Mouse (Mus musculus): ENCODE results near the gene Cbx7. TPM values are rescaled to one million over a fixed set of nuclear protein-coding genes. Genes with fewer than 3 reads are reported as not detected.
"Not testable (repeated sequence)": the region's sequence is repeated elsewhere in the genome, so short reads cannot be mapped to it uniquely, and the experiment has no call there.

Cbx7 gene
- polyA plus RNA-seq, 1 experiment from 2014 or later, result 1.3 TPM

DNA sequence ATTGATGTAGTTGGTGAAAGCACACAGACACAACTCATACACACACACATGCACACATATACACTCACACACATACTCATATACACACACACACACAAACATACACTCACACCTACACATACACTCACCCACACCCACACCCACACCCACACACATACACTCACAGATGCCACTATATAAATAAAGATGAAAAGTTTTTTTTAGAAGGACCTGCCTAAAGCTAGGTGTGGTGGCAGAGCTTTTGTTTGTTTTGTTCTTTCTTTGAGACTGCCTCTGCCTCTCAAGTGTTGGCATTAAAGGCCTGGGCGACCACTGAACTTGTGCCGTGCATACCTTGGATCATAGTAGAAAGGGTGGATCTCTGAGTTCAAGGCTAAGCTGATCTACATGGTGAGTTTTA is 69.5 kb downstream of the Cbx7 start:
- DNase-seq (ENCODE audit: low spot score) (no peak), ATAC-seq (replicated peaks; ENCODE audit: insufficient number of reproducible peaks, low FRiP score, low TSS enrichment, low read depth) (no peak)
- WGBS, result 91% methylated on average over 2 of the region's 2 CpGs
- no peak overlapping the region for H3K27ac ChIP-seq (replicated peaks; ENCODE audit: low read depth, low read length)
- no peaks in the 10 kb centered on the region for H3K9me3 ChIP-seq (replicated peaks; ENCODE audit: control insufficient read depth, low read length)
- no peaks in the 10 kb centered on the region for H3K4me1 ChIP-seq (ENCODE audit: control insufficient read depth, insufficient read depth, low read length)
- H3K27me3 ChIP-seq (ENCODE audit: control insufficient read depth, insufficient read depth, low read length), result no peaks in the 10 kb centered on the region
- H3K36me3 ChIP-seq (replicated peaks; ENCODE audit: control insufficient read depth, insufficient read depth, low read depth, low read length), result no peaks in the 10 kb centered on the region
- H3K4me3 ChIP-seq (ENCODE audit: low read depth, low read length), result no peak overlapping the region
- H3K4me2 ChIP-seq (ENCODE audit: low read depth, low read length), result no peak overlapping the region
- no peak overlapping the region for H3K9ac ChIP-seq (replicated peaks; ENCODE audit: low read length)

DNA sequence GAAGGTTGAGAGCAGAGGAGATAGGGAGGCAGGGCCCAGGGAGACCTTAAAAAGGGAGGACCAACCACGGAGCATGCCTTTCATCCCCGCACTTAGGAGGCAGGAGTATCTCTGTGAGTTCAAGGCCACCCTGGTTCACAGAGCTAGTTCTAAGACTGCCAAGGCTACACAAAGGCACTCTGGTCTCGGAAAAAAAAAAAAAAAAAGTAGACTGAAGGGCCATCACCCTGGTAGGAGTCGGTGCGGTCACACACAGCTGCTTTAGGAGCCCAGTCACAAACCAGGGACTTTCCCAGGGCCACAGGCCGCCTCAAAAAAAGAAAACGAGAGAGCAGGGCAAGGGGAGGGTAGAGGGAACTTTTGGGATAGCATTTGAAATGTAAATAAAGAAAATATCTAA is 70.2 kb downstream of the Cbx7 start:
- Histone ChIP-seq H3K4me2 (ENCODE audit: low read depth, low read length) (no peak overlapping the region), H3K27me3 (ENCODE audit: control insufficient read depth, insufficient read depth, low read length) (no peaks in the 10 kb centered on the region), H3K9me3 (replicated peaks; ENCODE audit: control insufficient read depth, low read length) (no peaks in the 10 kb centered on the region), H3K4me1 (ENCODE audit: control insufficient read depth, insufficient read depth, low read length) (no peaks in the 10 kb centered on the region), H3K27ac (replicated peaks; ENCODE audit: low read depth, low read length) (no peak overlapping the region), H3K36me3 (replicated peaks; ENCODE audit: control insufficient read depth, insufficient read depth, low read depth, low read length) (no peaks in the 10 kb centered on the region), H3K4me3 (ENCODE audit: low read depth, low read length) (no peak overlapping the region), H3K9ac (replicated peaks; ENCODE audit: low read length) (no peak overlapping the region)
- DNase-seq (ENCODE audit: low spot score) (no peak), ATAC-seq (replicated peaks; ENCODE audit: insufficient number of reproducible peaks, low FRiP score, low TSS enrichment, low read depth) (no peak)
- 71% methylated on average over 7 of the region's 7 CpGs for WGBS

DNA sequence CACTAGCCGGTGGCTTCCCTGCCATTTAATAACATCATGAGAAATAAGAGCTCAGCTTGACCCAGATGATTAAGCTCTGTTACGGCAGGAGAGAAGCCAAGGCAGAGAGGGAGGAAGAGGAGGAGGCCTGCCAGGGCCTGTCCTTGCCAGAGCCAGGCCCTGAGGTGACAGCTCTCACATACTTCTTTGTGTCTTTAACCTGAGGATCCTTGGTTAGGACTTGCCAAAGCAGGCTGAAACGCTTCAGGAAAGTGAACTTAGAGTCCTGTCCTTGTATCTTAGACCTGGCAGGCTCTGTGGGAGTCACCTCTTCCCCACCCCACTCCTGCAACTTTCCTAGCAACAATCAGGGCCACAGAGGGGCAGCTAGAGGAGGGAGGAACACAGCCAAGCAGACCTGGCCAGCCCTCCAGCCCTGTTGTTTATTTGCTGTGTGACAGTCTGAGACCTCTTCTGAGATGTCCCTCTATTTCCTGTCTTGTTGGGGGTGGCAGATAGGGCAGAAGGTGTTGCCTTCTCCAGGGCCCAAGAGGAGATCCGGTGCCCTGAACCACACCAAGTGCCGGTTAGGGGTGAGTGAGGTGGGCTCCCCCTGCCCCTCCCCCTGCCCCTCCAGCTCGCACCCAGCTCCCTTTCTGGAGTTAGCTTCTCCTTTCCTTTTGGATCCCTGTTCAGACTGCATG is 71.0 kb downstream of the Cbx7 start:
- ATAC-seq (replicated peaks; ENCODE audit: insufficient number of reproducible peaks, low FRiP score, low TSS enrichment, low read depth) (no peak), DNase-seq (ENCODE audit: low spot score) (no peak)
- Histone ChIP-seq H3K36me3 (replicated peaks; ENCODE audit: control insufficient read depth, insufficient read depth, low read depth, low read length) (no peaks in the 10 kb centered on the region), H3K4me1 (ENCODE audit: control insufficient read depth, insufficient read depth, low read length) (no peaks in the 10 kb centered on the region), H3K27ac (replicated peaks; ENCODE audit: low read depth, low read length) (no peak overlapping the region), H3K9me3 (replicated peaks; ENCODE audit: control insufficient read depth, low read length) (no peaks in the 10 kb centered on the region), H3K27me3 (ENCODE audit: control insufficient read depth, insufficient read depth, low read length) (no peaks in the 10 kb centered on the region), H3K4me3 (ENCODE audit: low read depth, low read length) (no peak overlapping the region), H3K9ac (replicated peaks; ENCODE audit: low read length) (no peak overlapping the region), H3K4me2 (ENCODE audit: low read depth, low read length) (no peak overlapping the region)
- 82% methylated on average over 6 of the region's 6 CpGs for WGBS

DNA sequence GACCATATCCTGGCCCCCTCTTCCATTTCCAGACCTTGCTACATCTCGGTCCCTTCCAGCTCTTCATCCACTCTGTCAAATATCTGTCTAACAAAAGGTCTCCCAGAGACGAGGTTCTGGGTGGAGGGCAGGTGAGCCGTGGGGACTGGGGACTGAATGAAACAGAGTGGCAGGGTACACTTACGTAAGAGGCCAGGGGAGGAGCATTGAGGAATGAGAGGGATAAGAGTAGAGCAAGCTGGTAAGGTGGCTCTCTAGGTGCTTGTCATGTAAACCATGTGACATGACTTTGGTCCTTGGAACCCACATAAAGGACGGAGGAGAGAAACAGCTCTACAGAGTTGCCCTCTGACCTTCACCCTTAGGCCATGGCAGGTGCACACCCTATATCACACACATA is 71.9 kb downstream of the Cbx7 start:
- no peak for DNase-seq (ENCODE audit: low spot score)
- H3K27me3 ChIP-seq (ENCODE audit: control insufficient read depth, insufficient read depth, low read length), result no peaks in the 10 kb centered on the region
- no peak overlapping the region for H3K9ac ChIP-seq (replicated peaks; ENCODE audit: low read length)
- no peak overlapping the region for H3K4me2 ChIP-seq (ENCODE audit: low read depth, low read length)
- no peak overlapping the region for H3K27ac ChIP-seq (replicated peaks; ENCODE audit: low read depth, low read length)
- no peak for ATAC-seq (replicated peaks; ENCODE audit: insufficient number of reproducible peaks, low FRiP score, low TSS enrichment, low read depth)
- WGBS, result 89% methylated on average over 5 of the region's 5 CpGs
- no peaks in the 10 kb centered on the region for H3K36me3 ChIP-seq (replicated peaks; ENCODE audit: control insufficient read depth, insufficient read depth, low read depth, low read length)
- no peak overlapping the region for H3K4me3 ChIP-seq (ENCODE audit: low read depth, low read length)
- no peaks in the 10 kb centered on the region for H3K9me3 ChIP-seq (replicated peaks; ENCODE audit: control insufficient read depth, low read length)
- no peaks in the 10 kb centered on the region for H3K4me1 ChIP-seq (ENCODE audit: control insufficient read depth, insufficient read depth, low read length)

DNA sequence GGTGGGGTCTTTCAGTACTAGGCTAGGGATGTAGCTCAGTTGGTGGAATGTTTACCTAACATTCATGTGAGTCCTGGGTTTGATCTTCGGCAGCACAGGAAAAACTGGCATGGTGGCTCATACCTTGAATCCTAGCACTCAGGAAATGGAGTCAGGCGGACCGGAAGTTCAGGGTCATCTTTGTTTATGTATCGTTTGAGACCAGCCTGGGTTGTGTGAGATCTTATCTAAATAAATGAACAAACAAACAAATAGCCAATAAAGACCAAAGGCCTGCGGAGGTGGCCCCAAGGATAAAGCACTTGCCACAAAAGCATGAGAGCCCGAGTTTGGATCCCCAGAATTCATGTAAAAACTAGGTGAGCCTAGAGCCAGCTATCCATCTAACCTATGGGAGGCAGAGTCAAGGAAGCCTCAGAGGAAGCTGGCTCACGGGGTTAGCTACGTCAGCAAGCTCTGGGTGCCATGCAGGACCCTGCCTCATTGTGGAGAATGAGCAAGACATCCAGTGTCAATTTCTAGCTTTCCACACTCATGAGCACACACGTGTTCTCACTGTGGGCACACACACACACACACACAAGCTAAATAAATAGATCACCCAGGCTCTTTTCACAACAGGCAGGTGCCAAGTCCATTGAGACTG is 74.7 kb downstream of the Cbx7 start:
- Histone ChIP-seq H3K36me3 (replicated peaks; ENCODE audit: control insufficient read depth, insufficient read depth, low read depth, low read length) (no peaks in the 10 kb centered on the region), H3K4me1 (ENCODE audit: control insufficient read depth, insufficient read depth, low read length) (no peaks in the 10 kb centered on the region), H3K9me3 (replicated peaks; ENCODE audit: control insufficient read depth, low read length) (no peaks in the 10 kb centered on the region), H3K27me3 (ENCODE audit: control insufficient read depth, insufficient read depth, low read length) (peaks cover 3% of the 10 kb centered on the region; the same call in 1 of the 2 replicates), H3K4me2 (ENCODE audit: low read depth, low read length) (no peak overlapping the region), H3K27ac (replicated peaks; ENCODE audit: low read depth, low read length) (no peak overlapping the region), H3K9ac (replicated peaks; ENCODE audit: low read length) (no peak overlapping the region), H3K4me3 (ENCODE audit: low read depth, low read length) (no peak overlapping the region)
- ATAC-seq (replicated peaks; ENCODE audit: insufficient number of reproducible peaks, low FRiP score, low TSS enrichment, low read depth) (no peak), DNase-seq (ENCODE audit: low spot score) (no peak)
- 74% methylated on average over 9 of the region's 9 CpGs for WGBS

DNA sequence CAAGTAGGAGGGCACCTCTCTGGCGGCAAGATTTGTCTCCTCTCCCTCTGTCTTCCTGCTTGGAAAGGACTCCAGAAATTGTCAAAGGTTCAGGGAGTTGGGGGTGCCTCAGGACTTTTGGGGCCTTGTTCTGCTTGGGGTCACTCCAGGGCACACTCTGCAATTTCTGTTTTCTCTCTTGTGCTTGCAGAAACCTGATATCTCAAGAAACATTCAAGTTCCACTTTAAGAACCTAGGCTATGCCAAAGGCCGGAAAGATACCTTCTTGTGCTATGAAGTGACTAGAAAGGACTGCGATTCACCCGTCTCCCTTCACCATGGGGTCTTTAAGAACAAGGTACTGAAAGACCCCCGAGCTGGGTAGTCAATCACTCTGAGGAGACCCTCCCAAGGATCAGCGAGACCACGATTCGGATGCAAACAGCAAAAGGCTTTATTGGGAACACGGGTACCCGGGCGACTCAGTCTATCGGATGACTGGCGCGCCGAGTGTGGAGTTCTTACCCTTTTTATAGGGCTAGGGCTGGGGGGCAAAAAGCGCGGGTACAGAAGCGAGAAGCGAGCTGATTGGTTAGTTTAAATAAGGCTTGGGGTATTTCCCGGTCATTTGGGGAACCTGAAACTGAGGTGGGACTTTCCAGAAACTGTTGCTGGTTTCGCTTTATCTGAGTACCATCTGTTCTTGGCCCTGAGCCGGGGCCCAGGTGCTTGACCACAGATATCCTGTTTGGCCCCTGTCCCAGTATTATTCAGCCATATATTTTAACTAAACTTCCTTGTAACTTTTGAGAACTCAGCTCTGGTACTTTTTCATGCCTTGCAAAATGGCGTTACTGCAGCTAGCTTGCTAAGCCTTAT is 75.5 kb downstream of the Cbx7 start:
- not testable (repeated sequence) for H3K4me2 ChIP-seq (ENCODE audit: low read depth, low read length)

DNA sequence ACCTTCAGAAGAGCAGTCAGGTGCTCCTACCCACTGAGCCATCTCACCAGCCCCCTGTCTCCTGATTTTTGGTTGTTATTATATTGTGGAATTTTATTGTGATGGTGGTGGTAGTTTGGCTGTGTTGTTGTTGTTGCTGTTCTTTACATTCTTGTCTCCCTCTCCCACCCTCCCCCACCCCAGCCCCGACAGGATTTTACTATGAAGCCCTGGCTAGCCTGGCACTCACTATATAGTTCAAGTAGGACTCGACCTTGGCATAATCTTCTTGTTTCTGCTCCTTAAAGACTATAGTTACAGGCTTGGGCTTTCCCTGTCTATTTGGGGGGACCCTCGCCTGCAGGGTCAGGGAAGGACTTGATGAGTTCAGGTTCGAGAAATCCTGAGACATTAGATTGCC is 76.6 kb downstream of the Cbx7 start:
- Histone ChIP-seq H3K4me3 (ENCODE audit: low read depth, low read length) (no peak overlapping the region), H3K27me3 (ENCODE audit: control insufficient read depth, insufficient read depth, low read length) (peaks cover 3% of the 10 kb centered on the region; the same call in 1 of the 2 replicates), H3K4me2 (ENCODE audit: low read depth, low read length) (no peak overlapping the region), H3K9ac (replicated peaks; ENCODE audit: low read length) (no peak overlapping the region), H3K9me3 (replicated peaks; ENCODE audit: control insufficient read depth, low read length) (no peaks in the 10 kb centered on the region), H3K36me3 (replicated peaks; ENCODE audit: control insufficient read depth, insufficient read depth, low read depth, low read length) (no peaks in the 10 kb centered on the region), H3K4me1 (ENCODE audit: control insufficient read depth, insufficient read depth, low read length) (no peaks in the 10 kb centered on the region), H3K27ac (replicated peaks; ENCODE audit: low read depth, low read length) (no peak overlapping the region)
- DNase-seq (ENCODE audit: low spot score), result no peak
- ATAC-seq (replicated peaks; ENCODE audit: insufficient number of reproducible peaks, low FRiP score, low TSS enrichment, low read depth), result no peak
- 73% methylated on average over 4 of the region's 4 CpGs for WGBS

More for the DNA sequence above, 75.5 kb downstream of the Cbx7 start:
- not testable (repeated sequence) for H3K4me1 ChIP-seq (ENCODE audit: control insufficient read depth, insufficient read depth, low read length); DNase-seq (ENCODE audit: low spot score); H3K9ac ChIP-seq (replicated peaks; ENCODE audit: low read length); H3K27ac ChIP-seq (replicated peaks; ENCODE audit: low read depth, low read length); H3K9me3 ChIP-seq (replicated peaks; ENCODE audit: control insufficient read depth, low read length); H3K27me3 ChIP-seq (ENCODE audit: control insufficient read depth, insufficient read depth, low read length); H3K36me3 ChIP-seq (replicated peaks; ENCODE audit: control insufficient read depth, insufficient read depth, low read depth, low read length); H3K4me3 ChIP-seq (ENCODE audit: low read depth, low read length); ATAC-seq (replicated peaks; ENCODE audit: insufficient number of reproducible peaks, low FRiP score, low TSS enrichment, low read depth)
- WGBS, result 88% methylated on average over 10 of the region's 23 CpGs

DNA sequence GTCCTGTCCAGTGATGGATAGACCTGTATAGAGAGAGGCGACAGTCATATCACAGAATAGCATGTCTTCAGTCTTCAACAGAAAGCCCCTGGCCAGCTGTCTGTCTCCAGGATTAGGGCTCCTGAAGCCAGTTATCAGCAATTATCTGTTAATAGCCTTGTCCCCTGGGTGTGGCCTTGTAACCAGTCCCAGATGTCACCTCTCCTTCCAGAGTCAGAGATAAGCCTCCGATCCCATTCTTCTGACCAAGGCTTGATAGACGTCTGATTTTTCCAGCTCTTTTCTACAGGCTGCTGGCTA is 77.1 kb downstream of the Cbx7 start:
- Histone ChIP-seq H3K4me1 (ENCODE audit: control insufficient read depth, insufficient read depth, low read length) (no peaks in the 10 kb centered on the region), H3K27ac (replicated peaks; ENCODE audit: low read depth, low read length) (no peak overlapping the region), H3K9me3 (replicated peaks; ENCODE audit: control insufficient read depth, low read length) (no peaks in the 10 kb centered on the region), H3K4me2 (ENCODE audit: low read depth, low read length) (no peak overlapping the region), H3K4me3 (ENCODE audit: low read depth, low read length) (no peak overlapping the region), H3K9ac (replicated peaks; ENCODE audit: low read length) (no peak overlapping the region), H3K36me3 (replicated peaks; ENCODE audit: control insufficient read depth, insufficient read depth, low read depth, low read length) (no peaks in the 10 kb centered on the region), H3K27me3 (ENCODE audit: control insufficient read depth, insufficient read depth, low read length) (peaks cover 3% of the 10 kb centered on the region; the same call in 1 of the 2 replicates)
- 32% methylated on average over 3 of the region's 3 CpGs for WGBS
- DNase-seq (ENCODE audit: low spot score), result no peak
- no peak for ATAC-seq (replicated peaks; ENCODE audit: insufficient number of reproducible peaks, low FRiP score, low TSS enrichment, low read depth)
